Mouse (Mus musculus) intestine, embryonic 14.5 days (tissue): ENCODE data around the gene Gm43064. TPM values are rescaled to one million over a fixed set of nuclear protein-coding genes. Genes with fewer than 3 reads are reported as not detected.
"Not testable (repeated sequence)": the region's sequence is repeated elsewhere in the genome, so short reads cannot be mapped to it uniquely, and the experiment has no call there.

Experiments
- ATAC-seq: fragments of 200-750 bp; cut with Nextera tagmentation; replicated peaks from 2 replicates; pipeline ENCODE4 v1.8.0; 2017; ENCODE audit warnings: low read depth, moderate number of reproducible peaks, moderate TSS enrichment, moderate library complexity; ENCODE audit not compliant: low FRiP score, low TSS enrichment
- DNase-seq: peaks from one replicate; pipeline ENCODE4 v3.0.0-alpha.2; 2018; ENCODE audit warnings: low spot score
- H3K27ac ChIP-seq: fragments of 300-500 bp; sonication (generic); 2 replicates; pipeline ENCODE4 v1.5.1; 2014; ENCODE audit warnings: low read depth, mild to moderate bottlenecking, control low read depth
- H3K27me3 ChIP-seq: fragments of 300-500 bp; sonication (generic); replicated peaks from 2 replicates; pipeline ENCODE4 v1.6.1; 2014; ENCODE audit warnings: low read length, control low read depth; ENCODE audit not compliant: control insufficient read depth, insufficient read depth
- H3K36me3 ChIP-seq: fragments of 300-500 bp; sonication (generic); 2 replicates; pipeline ENCODE4 v1.6.1; 2014; ENCODE audit warnings: low read length, control low read depth; ENCODE audit not compliant: control insufficient read depth, insufficient read depth
- H3K4me1 ChIP-seq: fragments of 300-500 bp; sonication (generic); replicated peaks from 2 replicates; pipeline ENCODE4 v1.6.1; 2014; ENCODE audit warnings: low read length, control low read depth, mixed read lengths; ENCODE audit not compliant: control insufficient read depth, insufficient read depth
- H3K4me2 ChIP-seq: fragments of 300-500 bp; sonication (generic); 2 replicates; pipeline ENCODE4 v1.6.1; 2014; ENCODE audit warnings: low read length
- H3K4me3 ChIP-seq: fragments of 300-500 bp; sonication (generic); 2 replicates; pipeline ENCODE4 v1.5.1; 2014; ENCODE audit warnings: low read depth, low read length, control low read depth, mixed read lengths
- H3K9ac ChIP-seq: fragments of 300-500 bp; sonication (generic); 2 replicates; pipeline ENCODE4 v1.6.1; 2014; ENCODE audit warnings: mild to moderate bottlenecking, low read length
- H3K9me3 ChIP-seq: fragments of 300-500 bp; sonication (generic); 2 replicates; pipeline ENCODE4 v1.6.1; 2016; ENCODE audit warnings: low read length, control low read depth; ENCODE audit not compliant: control insufficient read depth
- WGBS: fragments of 180-500 bp; shearing (Covaris S2); extraction: QIAGEN DNeasy Blood & Tissue Kit; methylation state at CpG from one replicate; pipeline ENCODE4 v1.1.7; 2014; 5-methylcytosine and 5-hydroxymethylcytosine counted together
- polyA plus RNA-seq: library from polyadenylated mRNA; unstranded; fragments of >200 nt; fragmentation: Nextera tagmentation; extraction: Ambion mirVana; gene quantifications from 2 replicates; pipeline ENCODE4 v1.2.1, GENCODE M21; 2014

Gene Gm43064
- polyA plus RNA-seq, 1 experiment from 2014 or later: 0.55 TPM

DNA sequence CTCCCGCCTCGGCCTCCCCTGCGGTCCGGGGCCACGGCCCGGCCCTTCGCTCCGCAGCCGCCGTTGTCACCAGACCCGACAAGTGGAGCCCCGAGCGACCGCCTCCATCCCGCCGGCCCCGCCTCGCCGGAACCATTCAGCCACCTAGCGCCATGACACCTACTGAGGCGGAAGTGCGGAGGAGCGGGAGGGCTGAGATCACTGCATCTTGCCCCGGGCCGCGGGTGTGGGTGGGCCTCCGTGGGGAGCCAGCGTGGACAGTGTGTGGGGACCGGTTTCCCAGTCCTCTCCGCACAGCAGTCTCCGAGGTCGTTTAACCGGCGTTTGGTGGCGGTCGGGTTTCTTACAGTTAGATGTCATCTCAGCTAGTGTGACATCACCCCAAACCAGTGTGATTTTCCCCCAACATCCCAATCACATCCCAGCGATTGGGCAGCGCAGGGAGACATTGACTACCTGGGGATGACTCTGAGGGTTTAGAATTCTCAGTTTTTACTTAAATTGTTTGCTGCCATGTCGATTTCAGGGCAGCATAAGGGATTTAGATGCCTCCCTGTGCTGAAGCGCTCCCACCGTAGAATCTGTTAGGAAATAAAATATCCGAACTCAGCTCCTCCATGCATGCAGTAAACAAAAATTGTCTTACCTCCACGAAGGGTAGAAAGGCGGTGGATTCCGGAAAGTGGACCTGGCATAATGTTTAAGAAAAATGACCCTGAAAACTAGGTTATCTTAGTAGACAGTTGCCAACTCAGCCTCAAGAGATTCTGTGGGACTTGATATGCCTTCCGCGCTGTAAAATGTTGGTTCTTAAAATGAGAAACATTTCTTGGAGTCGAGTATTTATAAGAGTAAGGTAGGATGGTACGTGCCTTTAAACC is 17.9 kb upstream of the Gm43064 start, which contains the start of gene Hipk1:
Gene Hipk1 (minus strand): TSS at position 334 of the 881 bp plus-strand sequence.
- peak; percentile 98 for ATAC-seq
- H3K9me3 ChIP-seq: no peaks in the 10 kb centered on the region
- 10% methylated on average over 42 of the region's 49 CpGs for WGBS
- H3K9ac ChIP-seq: peak within 1 kb of the TSS; percentile 90
- DNase-seq: peak; percentile 94
- no peaks in the 10 kb centered on the region for H3K36me3 ChIP-seq
- H3K4me3 ChIP-seq: peak within 1 kb of the TSS; percentile 86
- H3K27ac ChIP-seq: peak within 1 kb of the TSS; percentile 83
- peaks cover 17% of the 10 kb centered on the region for H3K4me1 ChIP-seq
- peak within 1 kb of the TSS; percentile 86 for H3K4me2 ChIP-seq
- H3K27me3 ChIP-seq: 0 out of 2 replicates have a peak, but pooled peaks cover 3% of the 10 kb centered on the region

DNA sequence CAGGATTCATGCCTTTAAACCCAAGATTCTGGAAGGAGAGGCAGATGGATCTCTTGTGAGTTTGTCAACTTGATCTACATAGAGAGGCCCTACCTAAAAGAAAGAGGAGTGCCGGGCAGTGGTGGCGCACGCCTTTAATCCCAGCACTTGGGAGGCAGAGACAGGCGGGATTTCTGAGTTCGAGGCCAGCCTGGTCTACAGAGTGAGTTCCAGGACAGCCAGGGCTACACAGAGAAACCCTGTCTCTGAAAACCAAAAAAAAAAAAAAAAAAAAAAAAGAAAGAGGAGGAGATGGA is 17.3 kb upstream of the Gm43064 start:
- H3K9ac ChIP-seq, H3K9me3 ChIP-seq, ATAC-seq, DNase-seq, H3K36me3 ChIP-seq, H3K27ac ChIP-seq, H3K27me3 ChIP-seq: not testable (repeated sequence)
- peaks cover 17% of the 10 kb centered on the region for H3K4me1 ChIP-seq
- peak overlapping the region; percentile 63; the same call in 1 of the 2 replicates for H3K4me2 ChIP-seq
- 86% methylated on average over 5 of the region's 5 CpGs for WGBS
- peak overlapping the region; percentile 86; the same call in 1 of the 2 replicates for H3K4me3 ChIP-seq

DNA sequence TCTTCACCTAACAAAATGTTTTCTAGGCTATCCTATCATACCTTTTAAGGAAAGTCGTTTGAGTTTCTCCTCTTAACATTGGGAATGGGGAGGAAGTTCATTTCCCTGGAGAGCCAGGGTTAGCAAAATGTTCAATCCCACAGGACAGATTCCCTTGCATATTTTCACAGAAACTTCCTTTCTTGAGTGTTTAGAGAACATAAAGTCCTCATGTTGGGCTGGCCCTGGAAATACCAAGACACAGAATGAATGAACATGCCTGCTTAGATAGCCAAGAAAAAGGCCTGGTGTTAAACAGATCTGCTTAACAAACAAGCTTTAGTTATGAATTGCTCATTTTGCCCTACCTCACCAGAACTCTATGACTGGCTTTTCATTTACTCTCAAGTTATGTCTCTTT is 16.8 kb upstream of the Gm43064 start:
- no peak for ATAC-seq
- H3K4me2 ChIP-seq: no peak overlapping the region
- no peak for DNase-seq
- 72% methylated on average over 1 of the region's 1 CpGs for WGBS
- 0 out of 2 replicates have a peak, but pooled peaks cover 3% of the 10 kb centered on the region for H3K27me3 ChIP-seq
- H3K36me3 ChIP-seq: no peaks in the 10 kb centered on the region
- H3K9me3 ChIP-seq: no peaks in the 10 kb centered on the region
- H3K4me1 ChIP-seq: peaks cover 17% of the 10 kb centered on the region
- no peak overlapping the region for H3K27ac ChIP-seq
- no peak overlapping the region for H3K9ac ChIP-seq
- H3K4me3 ChIP-seq: no peak overlapping the region

DNA sequence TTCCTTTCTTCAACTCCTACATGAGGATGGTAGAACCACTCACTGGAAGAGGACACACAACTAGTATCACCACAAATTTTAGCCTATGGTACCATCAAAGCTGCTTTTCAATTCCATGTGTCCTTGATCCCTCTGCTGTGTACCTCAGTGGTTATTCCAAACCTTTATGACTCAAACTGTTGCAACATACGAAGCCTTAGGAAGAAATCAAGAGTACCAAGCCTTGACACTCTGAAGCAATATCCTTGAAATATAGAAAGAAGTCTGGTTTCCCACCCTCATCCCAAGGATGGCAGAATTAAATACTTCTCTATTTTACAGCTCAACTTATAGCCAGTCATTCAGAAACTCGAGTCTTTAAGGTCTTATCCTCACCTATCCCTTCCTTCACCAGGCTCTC is 13.0 kb upstream of the Gm43064 start:
- no peak overlapping the region for H3K4me3 ChIP-seq
- H3K9me3 ChIP-seq: no peaks in the 10 kb centered on the region
- 63% methylated on average over 2 of the region's 2 CpGs for WGBS
- 0 out of 2 replicates have a peak, but pooled peaks cover 3% of the 10 kb centered on the region for H3K27me3 ChIP-seq
- H3K27ac ChIP-seq: no peak overlapping the region
- ATAC-seq (no peak), DNase-seq (no peak)
- H3K36me3 ChIP-seq: no peaks in the 10 kb centered on the region
- H3K9ac ChIP-seq: no peak overlapping the region
- no peak overlapping the region for H3K4me2 ChIP-seq
- H3K4me1 ChIP-seq: 0 out of 2 replicates have a peak, but pooled peaks cover 3% of the 10 kb centered on the region

DNA sequence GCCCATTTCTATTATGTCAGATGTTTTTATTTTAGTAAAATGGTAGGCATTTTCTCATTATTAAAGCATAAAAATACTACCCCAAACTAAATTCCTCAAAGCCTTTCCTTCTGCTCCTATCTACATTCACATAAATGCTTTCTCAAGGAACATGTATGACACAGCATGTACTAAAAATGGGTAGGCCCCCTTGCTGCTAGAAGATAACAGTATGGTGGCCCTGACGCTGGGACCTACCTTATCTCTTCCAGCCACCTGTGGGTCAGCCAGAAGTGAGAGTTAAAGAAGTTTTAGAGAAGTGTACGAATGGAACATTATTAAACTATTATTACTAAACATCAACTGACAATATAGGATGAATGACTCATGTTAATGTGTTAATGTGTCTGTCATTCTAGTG is 9.9 kb upstream of the Gm43064 start:
- Histone ChIP-seq H3K36me3 (peaks cover 24% of the 10 kb centered on the region), H3K27me3 (no peaks in the 10 kb centered on the region), H3K4me1 (no peaks in the 10 kb centered on the region), H3K27ac (no peak overlapping the region), H3K9me3 (no peaks in the 10 kb centered on the region), H3K4me2 (no peak overlapping the region), H3K4me3 (no peak overlapping the region), H3K9ac (no peak overlapping the region)
- 83% methylated on average over 2 of the region's 2 CpGs for WGBS
- ATAC-seq (no peak), DNase-seq (no peak)

DNA sequence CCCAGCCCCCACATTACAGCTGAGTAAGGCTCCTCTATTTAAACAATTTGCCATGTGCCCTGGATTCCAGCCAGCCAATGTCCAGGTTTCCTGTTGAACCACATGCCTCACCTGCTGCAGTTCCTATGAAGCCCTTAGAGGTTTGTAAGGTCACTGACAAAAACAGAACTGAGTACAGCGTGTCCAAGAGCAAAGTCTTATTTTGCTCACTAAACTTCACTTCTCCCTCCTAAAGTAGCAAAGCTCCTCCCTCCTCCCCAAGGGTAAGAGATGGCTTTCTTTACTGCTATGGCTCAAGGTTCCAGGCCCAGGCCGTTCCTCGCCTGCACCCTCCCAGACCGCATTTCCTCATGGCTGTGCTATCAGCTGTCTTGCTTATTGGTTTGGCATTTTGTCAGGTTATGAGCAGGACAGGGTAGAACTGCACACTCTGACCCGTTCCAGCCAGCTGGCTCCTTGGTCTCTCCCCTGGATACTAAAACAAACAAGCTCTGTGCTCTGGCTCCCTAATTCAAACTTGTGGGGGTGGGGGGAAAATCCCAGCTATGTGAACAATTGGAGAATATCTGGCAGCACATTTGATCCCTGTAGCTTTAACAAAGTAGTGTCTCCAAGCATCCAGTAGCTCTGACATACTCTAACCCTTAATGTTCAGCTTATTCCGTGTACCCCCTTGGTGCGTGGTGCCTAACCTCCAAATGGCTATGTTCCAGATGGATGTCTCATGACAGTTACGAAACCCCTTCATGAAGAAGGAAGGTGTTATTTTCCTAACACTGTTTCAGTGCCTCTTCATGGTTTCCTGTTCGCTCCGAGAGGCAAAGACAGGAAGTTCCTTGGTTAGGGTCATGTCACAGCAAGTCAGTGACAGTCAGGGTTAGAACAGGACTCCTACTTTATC is 7.5 kb upstream of the Gm43064 start:
- ATAC-seq (no peak), DNase-seq (no peak)
- H3K9me3 ChIP-seq: no peaks in the 10 kb centered on the region
- no peak overlapping the region for H3K4me3 ChIP-seq
- no peaks in the 10 kb centered on the region for H3K4me1 ChIP-seq
- peaks cover 43% of the 10 kb centered on the region for H3K36me3 ChIP-seq
- no peaks in the 10 kb centered on the region for H3K27me3 ChIP-seq
- no peak overlapping the region for H3K9ac ChIP-seq
- 62% methylated on average over 10 of the region's 10 CpGs for WGBS
- no peak overlapping the region for H3K4me2 ChIP-seq
- peak overlapping the region; percentile 64 for H3K27ac ChIP-seq

DNA sequence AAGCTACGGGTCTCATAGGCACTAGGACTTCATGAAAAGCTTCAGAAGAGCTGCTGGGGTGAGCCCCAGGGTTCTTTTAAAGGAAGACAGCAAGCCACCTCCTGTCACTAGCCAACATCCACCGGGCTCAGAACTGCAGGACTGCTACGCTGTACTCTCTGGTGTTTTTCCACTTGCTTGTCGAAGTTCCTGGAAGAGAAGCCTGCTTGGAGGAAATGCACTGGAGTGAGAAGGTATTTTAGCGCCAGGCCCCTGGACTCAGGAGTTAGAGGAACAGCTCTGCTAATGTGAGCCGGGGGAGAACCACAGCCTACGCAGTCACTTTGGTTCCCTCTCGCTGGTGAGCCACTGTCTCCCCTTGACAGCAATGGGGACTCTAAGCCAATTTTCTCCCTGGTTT is 6.5 kb upstream of the Gm43064 start:
- Histone ChIP-seq H3K27ac (no peak overlapping the region), H3K27me3 (no peaks in the 10 kb centered on the region), H3K4me3 (no peak overlapping the region), H3K4me1 (peaks cover 1% of the 10 kb centered on the region), H3K9ac (no peak overlapping the region), H3K4me2 (no peak overlapping the region), H3K36me3 (peaks cover 49% of the 10 kb centered on the region), H3K9me3 (no peaks in the 10 kb centered on the region)
- ATAC-seq (no peak), DNase-seq (no peak)
- WGBS: 91% methylated on average over 8 of the region's 8 CpGs

DNA sequence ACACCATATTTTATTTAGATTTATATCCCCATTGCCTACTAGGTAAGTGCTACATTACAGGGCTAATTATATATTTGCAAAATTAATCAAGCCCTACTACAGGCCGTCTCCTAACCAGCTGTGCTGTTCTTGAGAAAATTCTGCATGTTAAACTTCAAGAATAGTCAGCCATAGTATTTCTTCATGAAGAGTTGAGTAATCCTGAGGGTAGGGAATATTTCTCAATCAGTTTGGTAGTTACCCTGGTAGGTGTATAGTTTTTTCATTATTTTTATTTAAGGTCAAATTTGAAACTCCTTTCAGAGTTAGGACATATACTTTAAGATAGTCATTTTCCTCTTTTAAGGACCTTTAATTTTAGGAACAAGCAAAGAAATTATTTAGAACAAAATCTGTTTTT is 3.7 kb upstream of the Gm43064 start:
- no peaks in the 10 kb centered on the region for H3K9me3 ChIP-seq
- no peak overlapping the region for H3K9ac ChIP-seq
- H3K27me3 ChIP-seq: no peaks in the 10 kb centered on the region
- no peak overlapping the region for H3K4me3 ChIP-seq
- H3K27ac ChIP-seq: no peak overlapping the region
- ATAC-seq (no peak), DNase-seq (no peak)
- 81% methylated on average over 1 of the region's 1 CpGs for WGBS
- no peak overlapping the region for H3K4me2 ChIP-seq
- peaks cover 8% of the 10 kb centered on the region for H3K4me1 ChIP-seq
- peaks cover 49% of the 10 kb centered on the region for H3K36me3 ChIP-seq
